Mouse (Mus musculus) large intestine, adult 2 months (tissue): Measurements from ENCODE around the gene Mcf2l. TPM values are rescaled to one million over a fixed set of nuclear protein-coding genes. Genes with fewer than 3 reads are reported as not detected.

ENCODE experiments used
- DNase-seq: peaks from one replicate; pipeline ENCODE4 v3.0.0-alpha.2; 2012; ENCODE audit warnings: low read depth, low spot score
- WGBS: fragments of 180-500 bp; shearing (Covaris S2); methylation state at CpG from one replicate; pipeline ENCODE4 v1.1.7; 2018; 5-methylcytosine and 5-hydroxymethylcytosine counted together
- polyA plus RNA-seq: library from polyadenylated mRNA; depleted of rRNA; stranded (reverse); fragments of >200 nt; gene quantifications from 2 replicates; pipeline ENCODE4 v1.2.3, GENCODE M21; 2012; rRNA removed

Gene Mcf2l
- polyA plus RNA-seq, result 14.1 TPM in 2 replicates

- no peak for DNase-seq
- 2% methylated on average over 29 of the region's 30 CpGs for WGBS
Measured at GRCm38 (mm10) chr8:12873357-12874046, at the start of gene Mcf2l. TSS of gene Mcf2l (plus strand) at chr8:12873806.

GRCm38 (mm10) chr8:12824562-12824961 is 49.0 kb upstream of the Mcf2l start:
- 88% methylated on average over 10 of the region's 10 CpGs for WGBS
- no peak for DNase-seq

- no peak for DNase-seq
- 55% methylated on average over 6 of the region's 6 CpGs for WGBS
Measured at GRCm38 (mm10) chr8:12825236-12825635, 48.4 kb upstream of the Mcf2l start.

GRCm38 (mm10) chr8:12825686-12826237 is 47.8 kb upstream of the Mcf2l start:
- peak; percentile 31 for DNase-seq

GRCm38 (mm10) chr8:12827124-12827523 is 46.5 kb upstream of the Mcf2l start:
- no peak for DNase-seq
- 94% methylated on average over 9 of the region's 9 CpGs for WGBS

More at GRCm38 (mm10) chr8:12825686-12826237, 47.8 kb upstream of the Mcf2l start:
- WGBS, result 34% methylated on average over 8 of the region's 8 CpGs

- no peak for DNase-seq
- WGBS, result 90% methylated on average over 6 of the region's 6 CpGs
Measured at GRCm38 (mm10) chr8:12828298-12828697, 45.3 kb upstream of the Mcf2l start.

GRCm38 (mm10) chr8:12829381-12829780 is 44.2 kb upstream of the Mcf2l start:
- DNase-seq, result no peak
- WGBS, result 96% methylated on average over 1 of the region's 1 CpGs

- WGBS, result 93% methylated on average over 7 of the region's 7 CpGs
- DNase-seq, result no peak
Measured at GRCm38 (mm10) chr8:12831659-12832589, 41.7 kb upstream of the Mcf2l start.

GRCm38 (mm10) chr8:12833616-12834015 is 40.0 kb upstream of the Mcf2l start:
- 92% methylated on average over 5 of the region's 5 CpGs for WGBS
- DNase-seq, result no peak

GRCm38 (mm10) chr8:12840834-12841233 is 32.8 kb upstream of the Mcf2l start:
- no peak for DNase-seq
- 84% methylated on average over 7 of the region's 7 CpGs for WGBS

- DNase-seq, result no peak
- WGBS, result 89% methylated on average over 11 of the region's 11 CpGs
Measured at GRCm38 (mm10) chr8:12842342-12842995, 31.1 kb upstream of the Mcf2l start.

- DNase-seq, result no peak
- WGBS, result 95% methylated on average over 16 of the region's 16 CpGs
Measured at GRCm38 (mm10) chr8:12844347-12844950, 29.2 kb upstream of the Mcf2l start.

GRCm38 (mm10) chr8:12846447-12846846 is 27.2 kb upstream of the Mcf2l start:
- 83% methylated on average over 6 of the region's 6 CpGs for WGBS

GRCm38 (mm10) chr8:12851241-12851640 is 22.4 kb upstream of the Mcf2l start:
- DNase-seq, result no peak
- 73% methylated on average over 10 of the region's 10 CpGs for WGBS

More at GRCm38 (mm10) chr8:12846447-12846846, 27.2 kb upstream of the Mcf2l start:
- no peak for DNase-seq

- no peak for DNase-seq
- WGBS, result 79% methylated on average over 15 of the region's 15 CpGs
Measured at GRCm38 (mm10) chr8:12856038-12856437, 17.6 kb upstream of the Mcf2l start.

- 93% methylated on average over 3 of the region's 3 CpGs for WGBS
Measured at GRCm38 (mm10) chr8:12863061-12863460, 10.5 kb upstream of the Mcf2l start.

GRCm38 (mm10) chr8:12863608-12864007 is 10.0 kb upstream of the Mcf2l start:
- WGBS, result 81% methylated on average over 14 of the region's 14 CpGs
- no peak for DNase-seq

More at GRCm38 (mm10) chr8:12863061-12863460, 10.5 kb upstream of the Mcf2l start:
- DNase-seq, result no peak

GRCm38 (mm10) chr8:12865790-12866189 is 7.8 kb upstream of the Mcf2l start:
- WGBS, result 82% methylated on average over 6 of the region's 6 CpGs
- no peak for DNase-seq

- no peak for DNase-seq
- WGBS, result 58% methylated on average over 3 of the region's 3 CpGs
Measured at GRCm38 (mm10) chr8:12869661-12870060, 3.9 kb upstream of the Mcf2l start.
